Mouse (Mus musculus) thymus, postnatal 36 days (tissue): ENCODE measurements around the gene Acss1.

Experiments used
- DNase-seq, 2 experiments: peaks; one replicate each; pipeline ENCODE4 v3.0.0; 2022; ENCODE audit warnings: mixed read lengths in 2 of 2

The Acss1 gene

DNA sequence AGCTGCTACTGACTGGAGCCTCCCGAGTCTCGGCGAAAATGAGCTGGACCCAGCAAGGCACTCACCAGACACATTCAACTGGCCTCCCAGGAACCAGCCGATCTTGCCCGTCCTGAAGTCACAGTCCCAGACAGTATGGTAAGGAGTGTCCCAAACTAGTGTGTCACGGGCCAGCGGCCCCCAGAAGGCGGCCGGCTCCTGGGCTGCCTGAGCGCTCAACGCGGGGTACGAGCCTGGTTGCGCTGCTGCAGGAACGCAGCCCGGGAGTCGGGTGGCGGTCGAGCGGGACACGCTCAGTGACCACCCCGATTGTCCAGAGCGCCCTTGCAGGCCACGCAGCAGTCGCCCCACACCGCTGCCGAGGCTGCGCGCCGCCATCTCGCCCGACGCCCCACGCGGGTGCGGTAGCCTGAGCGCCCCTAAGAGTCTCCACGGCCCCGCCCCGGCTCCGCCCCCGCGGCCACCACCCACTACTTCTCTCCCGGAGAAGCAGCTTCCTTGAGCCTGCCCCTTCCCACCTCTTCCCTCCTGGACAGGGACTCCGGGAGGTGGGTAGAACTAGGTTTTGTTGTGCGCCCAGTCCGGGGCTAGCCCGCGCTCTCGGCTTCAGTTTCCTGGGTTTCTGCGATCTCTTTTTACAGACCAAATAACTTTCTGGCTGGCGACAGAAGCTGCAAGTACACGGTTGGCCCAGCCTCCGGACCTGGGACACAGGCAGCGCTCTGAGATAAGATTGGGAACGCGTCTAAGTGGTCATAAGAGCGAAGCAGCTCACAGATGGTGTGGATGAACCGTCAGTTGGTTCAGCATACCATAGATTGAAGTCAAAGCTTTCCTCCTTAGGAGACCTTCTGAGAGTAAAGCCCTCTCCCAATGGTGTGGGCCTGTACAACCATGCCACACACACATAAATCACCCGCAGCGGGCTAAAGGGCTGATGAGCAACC, at the start of gene Acss1:
Gene Acss1 (minus strand): TSS at position 681 of the 947 bp plus-strand sequence.
- peak; percentile 87 for DNase-seq

DNA sequence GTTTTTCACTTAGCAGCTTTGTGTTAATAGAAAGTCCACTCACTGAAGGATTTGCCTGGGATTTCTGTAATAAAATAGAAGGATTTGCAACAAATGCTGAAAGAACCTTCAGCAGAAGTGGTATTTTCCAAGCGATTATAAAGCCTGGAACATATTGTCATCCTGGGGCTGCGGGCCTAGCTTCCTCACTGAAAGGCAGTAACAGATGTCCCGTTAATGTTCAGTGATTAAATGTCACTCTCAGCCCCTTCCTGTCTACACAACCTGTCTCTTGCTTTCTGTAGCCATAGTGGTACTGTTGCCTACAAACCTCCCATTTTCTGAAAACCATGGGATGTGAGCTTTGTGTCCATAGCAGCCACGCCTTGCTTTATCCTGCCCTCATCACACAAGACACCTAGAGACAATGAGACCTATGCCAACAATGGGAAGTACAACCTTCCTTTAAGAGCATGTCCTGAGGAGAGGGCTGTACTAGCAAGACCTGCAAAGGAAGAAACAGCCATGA, 43.9 kb upstream of the Acss1 start:
- DNase-seq, result no peak

DNA sequence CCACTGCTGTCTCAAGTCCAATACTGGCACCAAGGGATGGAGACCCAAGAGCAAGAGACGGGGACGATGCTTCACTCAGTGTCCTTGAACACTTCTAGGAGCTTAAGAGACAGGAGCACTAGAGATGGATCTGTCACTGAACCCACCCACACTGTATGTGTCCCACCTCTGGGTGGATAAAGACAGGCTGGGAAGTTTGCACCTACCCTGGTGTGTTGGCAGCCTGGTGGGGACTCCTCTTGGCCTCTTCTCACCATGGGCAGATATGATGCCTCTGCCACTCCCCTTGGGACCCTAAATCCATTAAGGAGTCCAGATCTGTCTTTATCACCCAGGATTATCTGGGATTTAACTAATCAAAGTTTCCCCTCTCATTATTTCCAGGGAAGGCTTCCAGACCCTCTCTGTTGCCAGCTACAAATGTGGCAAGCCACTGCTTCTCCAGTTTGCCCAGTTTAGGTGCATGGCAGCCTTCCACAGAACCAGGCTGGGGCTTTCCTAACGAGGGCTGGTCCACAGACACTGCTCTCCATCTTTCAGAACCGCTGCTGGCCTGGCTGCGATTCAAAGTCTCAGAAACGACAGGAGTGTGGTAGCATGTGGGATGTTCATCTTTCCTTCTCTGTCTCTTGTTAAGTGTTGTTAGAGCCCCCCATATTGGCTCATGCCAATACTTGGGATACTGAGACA, 23.3 kb upstream of the Acss1 start:
- no peak for DNase-seq

DNA sequence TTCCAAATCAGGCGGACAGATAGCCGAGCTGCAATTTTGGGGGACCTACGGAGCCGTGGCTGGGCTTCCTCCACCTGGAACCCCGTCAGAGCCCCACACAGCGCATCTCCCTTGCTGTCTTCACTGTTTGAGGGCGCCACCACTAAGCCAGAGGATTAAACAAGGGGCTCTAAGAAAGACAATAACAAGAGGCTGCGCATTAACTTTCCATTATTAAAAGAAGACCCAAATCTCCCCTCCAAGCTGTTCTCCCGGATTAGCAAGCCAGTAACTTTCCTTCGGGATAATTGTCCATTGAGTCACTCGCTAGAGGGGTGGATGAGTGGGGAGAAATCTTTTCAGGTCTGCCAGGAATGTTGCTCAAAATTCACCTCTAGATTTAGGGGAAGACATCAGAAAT, 21.9 kb upstream of the Acss1 start:
- no peak for DNase-seq

DNA sequence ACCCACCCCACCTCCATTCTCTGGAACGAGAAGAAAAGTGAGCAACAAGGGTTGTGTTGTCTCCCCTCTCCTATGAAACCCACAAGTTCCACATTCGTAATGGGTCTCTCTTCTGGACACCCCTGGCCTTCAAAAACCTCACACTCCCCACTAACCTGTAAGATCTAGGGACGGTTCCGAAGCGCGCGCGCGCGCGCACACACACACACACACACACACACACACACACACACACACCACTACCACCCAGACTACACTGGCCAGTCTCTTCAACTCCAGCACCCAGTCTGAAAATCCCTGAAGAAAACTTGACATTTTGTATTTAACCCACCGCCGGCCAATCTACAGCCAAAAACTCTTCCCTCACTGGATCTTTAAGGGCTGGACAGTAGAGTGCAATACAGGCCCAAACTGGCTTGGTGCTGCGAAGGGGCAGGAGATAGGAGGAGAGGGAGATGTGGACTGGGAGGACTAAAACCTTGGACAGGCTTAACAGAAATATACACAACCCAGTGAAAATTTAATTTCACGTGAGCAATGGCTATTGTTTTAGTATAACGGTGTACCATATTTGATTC, 21.0 kb upstream of the Acss1 start, which contains the start of gene Vsx1:
Gene Vsx1 (minus strand): TSS at position 138 of the 578 bp plus-strand sequence.
- DNase-seq, result no peak

DNA sequence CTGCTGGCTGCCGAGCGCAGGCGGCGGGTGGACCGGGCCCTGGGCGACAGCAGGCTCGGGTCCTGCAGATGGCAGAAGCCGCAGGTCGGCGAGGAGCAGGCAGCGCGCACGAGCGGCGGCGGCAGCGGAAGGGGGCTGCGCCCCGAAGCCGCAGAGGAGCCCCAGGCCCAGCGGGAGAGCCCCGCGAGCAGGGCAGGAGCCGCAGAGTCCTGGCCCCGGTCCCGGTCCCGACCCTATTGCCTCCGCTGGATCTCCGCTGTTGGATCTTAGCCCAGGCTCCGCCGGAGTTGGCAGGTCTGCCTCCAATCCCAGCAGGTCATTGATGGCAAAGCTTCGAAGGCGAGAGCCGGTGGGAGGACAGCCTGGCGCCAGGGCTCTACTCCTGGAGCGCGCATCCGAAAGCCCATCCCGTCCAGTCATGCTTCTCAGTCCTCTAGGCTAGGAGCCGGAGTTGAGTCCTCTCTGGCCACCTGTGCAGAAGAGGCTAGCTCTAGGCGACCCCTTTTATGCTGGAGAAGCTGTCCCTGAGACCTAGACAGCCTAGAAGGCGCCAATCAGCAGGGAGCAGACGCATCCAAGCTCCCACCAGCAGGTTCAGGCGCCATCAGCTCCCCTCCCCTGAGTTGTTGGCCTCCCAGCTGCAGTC, 20.4 kb upstream of the Acss1 start:
- DNase-seq, result no peak

DNA sequence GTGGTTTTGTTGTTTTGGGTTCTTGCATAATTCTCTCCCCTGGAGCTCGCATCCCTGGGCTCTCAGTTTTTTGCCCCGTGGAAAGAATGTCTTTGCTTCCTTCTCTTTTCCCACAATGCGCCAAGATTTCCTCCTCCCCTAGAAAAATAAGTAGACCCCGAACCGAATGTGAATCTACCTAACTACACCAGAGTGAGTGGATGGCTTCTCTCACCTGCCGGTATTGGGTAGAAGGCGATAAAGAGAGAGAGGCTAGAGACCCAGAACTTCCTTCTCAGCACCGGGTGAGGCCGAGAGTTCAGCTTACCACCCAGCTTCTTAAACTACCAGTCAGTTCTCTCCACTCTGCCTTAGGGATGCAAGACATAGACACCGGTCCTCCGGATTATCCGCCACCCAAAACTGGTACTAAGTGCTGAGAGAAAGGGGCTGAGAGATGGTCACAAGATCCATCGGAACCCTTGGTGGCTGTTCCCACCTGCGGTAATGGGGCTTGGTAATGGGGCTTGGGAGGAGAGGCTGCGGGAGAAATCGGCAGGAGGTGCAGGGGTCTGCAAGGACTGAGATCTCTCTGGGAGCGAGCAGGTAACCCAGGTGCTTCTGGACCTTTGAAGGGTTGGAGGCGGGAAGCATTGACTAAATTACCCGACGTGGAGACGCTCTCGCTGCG, 19.7 kb upstream of the Acss1 start:
- no peak for DNase-seq

DNA sequence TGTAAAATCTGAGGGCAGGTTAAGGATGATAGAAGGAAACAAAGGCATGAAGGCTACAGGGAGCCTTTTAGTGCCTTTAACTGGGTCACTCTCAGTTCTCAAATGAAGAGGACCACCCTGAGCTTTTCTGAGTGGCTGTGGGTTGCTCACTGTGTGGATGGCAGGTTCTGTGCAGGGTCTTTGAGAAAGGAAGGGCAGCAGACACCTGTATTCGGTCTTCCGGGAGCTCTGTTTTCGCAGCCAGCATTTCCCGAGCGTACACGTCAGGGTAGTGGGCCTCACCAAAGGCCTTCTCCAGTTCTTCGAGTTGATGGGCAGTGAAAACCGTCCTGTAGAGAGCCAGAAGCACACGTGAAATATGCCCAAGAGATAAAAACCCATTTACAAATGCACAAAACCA, 17.1 kb upstream of the Acss1 start:
- DNase-seq, result no peak

DNA sequence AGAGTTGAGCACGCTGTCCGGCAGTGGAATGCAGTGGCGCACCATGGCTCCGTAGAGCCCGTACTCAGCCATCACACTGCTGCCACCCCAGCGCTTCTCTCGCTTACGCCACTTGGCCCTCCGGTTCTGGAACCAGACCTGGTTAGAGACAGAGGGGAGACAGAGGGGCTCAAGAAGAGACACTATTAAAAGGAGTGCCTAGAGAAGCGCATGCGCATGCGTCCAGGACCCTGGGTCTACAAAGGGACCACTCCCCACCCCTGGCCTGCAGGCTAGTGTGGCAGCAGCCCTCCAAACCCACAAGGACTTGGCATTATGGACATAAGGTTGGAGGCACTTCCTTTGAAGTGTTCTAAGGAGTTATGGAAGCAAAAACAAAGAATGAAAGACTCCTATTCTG, 16.2 kb upstream of the Acss1 start:
- no peak for DNase-seq

DNA sequence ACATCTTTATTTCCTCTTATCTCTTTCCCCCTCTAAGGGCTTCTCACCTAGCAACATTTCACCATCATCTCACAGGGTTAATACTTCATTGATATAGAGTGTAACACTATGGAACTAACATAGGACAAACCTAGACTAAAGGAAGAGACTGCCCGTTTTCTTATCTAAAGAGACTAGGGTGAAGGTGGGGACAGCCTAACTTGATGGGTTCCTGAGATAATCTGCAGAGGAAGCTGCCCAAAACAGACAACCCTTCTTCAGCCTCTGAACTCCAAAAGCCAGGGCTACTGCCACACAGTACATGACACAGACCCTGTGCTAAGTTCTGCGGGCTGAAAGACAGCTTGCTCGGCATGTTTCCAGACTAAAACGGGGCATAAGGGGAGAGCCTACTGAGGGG, 13.3 kb upstream of the Acss1 start:
- DNase-seq, result no peak

DNA sequence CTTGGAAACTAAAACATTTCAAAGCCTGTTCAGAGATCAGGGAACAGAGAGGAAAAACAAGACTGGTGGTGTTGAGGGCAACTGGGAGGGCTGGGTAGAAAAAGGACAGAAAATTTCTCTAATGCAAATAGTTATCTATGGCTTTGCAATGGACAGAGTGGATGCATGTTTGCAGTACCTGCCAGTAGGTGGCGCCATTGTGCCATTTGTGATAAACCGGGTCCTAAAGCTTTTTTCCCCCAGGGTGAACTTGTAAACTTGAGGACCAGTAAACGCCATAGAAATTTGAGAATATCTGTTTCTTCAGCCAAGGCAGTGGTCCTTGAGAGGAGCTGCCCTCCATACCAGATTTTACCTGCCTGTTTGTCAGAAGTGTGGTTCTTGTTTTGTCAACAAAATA, 10.1 kb upstream of the Acss1 start:
- peak; percentile 66 to 73 for DNase-seq

DNA sequence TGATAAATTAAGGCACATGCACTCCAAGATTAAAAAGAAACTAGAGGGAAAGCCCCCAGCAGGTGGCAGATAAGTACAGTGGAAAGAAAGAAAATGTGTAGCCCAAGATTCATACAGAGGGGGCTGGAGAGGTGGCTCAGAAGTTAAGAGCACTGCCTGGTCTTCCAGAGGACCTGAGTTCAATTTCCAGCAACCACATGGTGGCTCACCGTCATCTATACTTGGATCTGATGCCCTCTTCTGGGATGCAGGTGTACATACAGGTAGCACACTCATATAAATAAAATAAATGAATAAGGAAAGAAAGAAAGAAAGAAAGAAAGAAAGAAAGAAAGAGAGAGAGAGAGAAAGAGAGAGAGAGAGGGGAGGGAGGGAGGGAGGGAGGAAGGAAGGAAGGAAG, 7.2 kb upstream of the Acss1 start:
- no peak for DNase-seq

DNA sequence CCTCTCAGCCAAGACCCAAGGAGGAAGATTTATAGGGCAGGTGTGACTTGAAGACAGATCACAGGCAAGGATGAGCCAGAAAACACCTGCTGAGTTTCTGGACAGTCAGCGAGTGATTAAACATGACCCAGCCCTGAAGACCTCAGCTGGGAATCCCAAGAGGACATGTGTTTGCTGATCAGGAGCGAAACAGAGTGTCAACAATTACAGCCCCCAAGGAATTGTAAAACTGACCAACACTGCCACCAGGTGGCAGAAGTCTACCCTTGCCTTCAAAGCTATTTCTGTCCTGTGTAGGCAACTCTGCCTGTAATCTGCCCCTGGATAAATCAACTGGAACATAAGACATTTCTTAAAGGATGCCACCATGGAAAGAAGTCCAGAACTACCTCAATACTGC, 6.6 kb upstream of the Acss1 start:
- DNase-seq, result peak; percentile 70

DNA sequence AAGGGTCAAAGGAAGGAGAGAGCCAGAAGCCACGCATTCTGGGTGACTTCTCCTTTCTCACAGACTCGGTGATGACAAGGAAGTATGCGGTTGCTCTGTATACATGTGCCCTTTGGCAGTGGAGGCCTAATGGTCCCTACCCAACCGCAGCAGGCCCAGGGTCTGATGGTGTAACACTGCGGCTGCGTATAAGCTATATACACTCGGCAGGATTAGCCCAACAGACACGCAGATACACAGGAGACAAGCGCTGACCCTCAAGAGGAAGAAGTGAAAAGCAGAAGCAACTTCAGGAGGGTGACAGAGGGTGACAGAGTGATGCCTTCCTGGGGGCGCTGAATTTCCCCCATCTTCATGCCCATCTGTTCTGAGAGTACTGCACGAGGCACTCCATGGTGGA, 5.6 kb upstream of the Acss1 start:
- no peak for DNase-seq

DNA sequence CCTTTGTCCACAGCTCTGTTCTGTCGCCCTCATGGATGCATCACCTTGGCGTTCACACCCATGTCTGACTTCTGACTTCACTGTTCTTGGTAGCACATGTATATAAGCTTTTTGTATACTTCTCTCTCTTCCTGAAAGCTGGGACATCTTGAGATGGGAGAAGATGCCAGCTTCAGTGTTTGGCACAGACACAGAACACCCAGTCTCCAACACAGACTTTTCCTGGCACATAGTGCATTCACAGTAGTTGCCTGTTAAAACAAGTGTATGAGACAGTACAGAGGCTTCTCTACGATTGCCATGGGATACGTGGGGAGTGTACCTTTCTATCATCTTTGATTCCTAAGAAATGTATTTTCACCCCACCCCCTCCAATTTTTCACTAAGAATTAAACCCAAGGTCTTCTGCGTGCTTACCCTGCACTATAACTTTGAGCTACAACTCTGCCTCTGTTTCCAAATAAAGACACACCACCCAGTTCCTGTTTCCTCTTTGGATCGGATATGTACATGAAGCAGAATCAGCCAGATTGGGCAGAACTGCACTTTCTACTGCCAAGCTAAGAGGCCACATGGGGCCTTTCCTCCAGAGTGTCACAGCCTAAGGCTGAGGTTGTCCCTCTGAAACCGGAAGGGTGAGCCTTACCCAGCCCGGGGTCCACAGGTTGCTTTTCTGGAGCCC, 3.5 kb upstream of the Acss1 start:
- DNase-seq, result no peak

DNA sequence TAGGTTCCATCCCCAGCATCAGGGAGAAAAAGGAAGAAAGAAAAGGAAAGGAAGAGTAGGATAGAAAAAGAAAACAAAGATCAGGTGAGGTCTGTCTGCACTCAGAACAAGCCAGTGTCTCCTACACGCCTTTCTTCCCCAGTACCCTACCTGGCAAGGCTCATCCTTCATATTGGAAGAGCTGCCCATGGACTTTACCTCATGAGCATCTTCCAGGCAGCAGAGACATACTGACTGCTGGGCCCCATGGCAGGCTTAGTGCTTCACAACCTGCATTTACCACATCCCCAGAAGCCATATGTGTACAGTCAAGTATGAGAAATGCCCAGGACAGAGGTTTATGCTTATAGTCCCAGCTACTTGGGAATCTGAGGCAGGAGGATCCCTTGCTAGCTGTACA, 2.6 kb upstream of the Acss1 start:
- no peak for DNase-seq

DNA sequence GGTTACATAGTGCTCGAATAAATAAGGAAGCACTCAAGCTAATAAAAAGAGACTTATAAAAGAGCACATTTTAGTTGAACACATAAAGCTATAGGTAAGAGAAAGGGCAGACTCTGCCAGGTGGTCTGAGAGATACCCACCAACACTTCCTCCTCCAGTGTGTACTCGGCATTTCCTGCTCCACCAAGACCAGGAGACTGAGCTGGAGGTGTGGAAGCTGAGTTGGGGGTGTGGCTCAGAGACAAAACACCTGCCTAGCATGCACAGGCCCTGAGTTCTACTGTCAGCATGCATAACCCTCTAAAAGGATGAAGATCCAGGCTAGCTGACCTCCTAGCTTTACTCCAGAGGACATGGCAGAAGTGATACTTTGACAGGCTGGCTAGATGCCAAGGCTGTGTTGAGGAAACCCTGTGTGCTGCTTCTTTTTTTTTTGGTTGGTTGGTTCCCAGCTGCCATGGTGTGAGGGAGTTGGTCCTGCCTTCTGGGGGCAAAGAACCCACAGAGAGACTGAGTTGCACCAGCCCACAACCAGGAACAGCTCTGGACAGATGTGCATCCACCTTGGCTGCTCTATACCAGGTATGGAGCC, 1.2 kb upstream of the Acss1 start:
- peak; percentile 17 to 45 for DNase-seq

DNA sequence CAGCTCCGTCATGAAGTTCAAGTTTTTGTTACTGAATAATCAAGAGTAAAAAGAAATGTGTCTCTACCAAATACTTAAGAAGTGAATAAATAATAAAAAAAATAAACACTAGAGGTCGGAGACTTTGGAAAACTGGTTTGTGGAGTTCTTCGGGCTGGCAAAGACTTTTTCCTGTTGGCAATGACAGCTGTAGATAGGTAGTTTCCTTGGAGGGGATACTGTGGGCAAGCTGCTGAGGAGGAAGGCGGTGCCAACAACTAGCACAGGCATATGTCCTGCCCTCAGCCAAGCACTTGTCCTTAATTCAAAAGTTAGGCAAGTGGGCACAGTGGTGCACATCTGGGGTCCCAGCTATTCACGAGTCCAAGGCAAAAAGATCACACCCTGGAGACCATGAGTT, 656 bp upstream of the Acss1 start:
- peak in 1 of 2 experiments; percentile 20 for DNase-seq

DNA sequence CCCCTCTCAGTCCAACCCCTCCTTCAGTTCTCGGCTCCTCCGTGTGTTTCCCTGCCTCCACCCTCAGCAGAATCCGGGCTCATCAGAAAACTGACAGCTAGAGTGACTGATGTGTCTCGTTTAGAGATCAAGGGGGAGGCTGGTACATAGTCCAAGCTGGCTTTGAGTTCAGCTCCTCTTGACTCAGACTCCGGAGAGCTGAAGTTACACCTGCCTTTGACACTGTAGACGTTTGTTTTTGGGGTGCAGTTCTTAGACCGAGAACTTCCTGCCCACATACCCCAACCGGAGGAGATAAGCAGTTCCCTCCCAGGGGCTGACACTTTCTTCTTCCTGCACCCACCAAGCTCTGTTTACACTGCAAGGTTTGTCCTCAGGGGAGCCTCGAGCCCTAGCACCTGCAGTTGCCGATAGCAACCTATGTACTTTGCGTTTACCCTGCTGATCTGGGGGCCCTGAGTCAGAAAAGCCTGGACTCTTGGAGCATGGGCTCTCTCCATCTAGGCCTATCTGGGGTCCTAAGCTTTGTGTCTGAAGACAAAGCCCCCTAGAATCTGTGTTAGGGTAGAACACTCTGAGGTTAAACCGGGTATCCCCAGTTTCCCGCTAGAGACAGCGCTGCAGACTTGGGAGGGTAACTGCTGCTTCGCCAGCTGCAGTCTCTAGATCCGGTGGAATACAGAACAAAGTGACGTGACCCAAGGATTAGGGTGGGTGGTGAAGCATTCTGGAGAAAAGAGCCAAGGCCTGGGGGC, 1.1 kb downstream of the Acss1 start:
- peak; percentile 80 to 87 for DNase-seq

DNA sequence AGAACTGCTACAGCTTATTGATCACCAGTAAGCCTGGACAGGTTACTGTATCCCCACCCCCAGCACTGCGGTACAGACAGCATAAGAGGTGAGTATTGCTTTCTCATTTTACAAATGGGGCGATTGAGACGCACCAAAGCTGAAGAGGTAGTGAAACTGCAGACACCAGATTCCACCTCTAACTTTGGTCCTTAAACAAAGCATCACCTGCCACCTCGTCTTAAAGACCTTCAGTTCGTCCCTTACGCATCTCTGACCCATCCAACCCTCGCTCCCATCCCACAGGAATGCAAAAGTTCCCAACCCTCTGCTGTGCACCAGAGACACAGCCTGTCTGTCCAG, 1.6 kb downstream of the Acss1 start:
- DNase-seq, result no peak
